Mouse (Mus musculus) liver, embryonic 14.5 days (tissue): ENCODE data around the gene Synm. TPM values are rescaled to one million over a fixed set of nuclear protein-coding genes. Genes with fewer than 3 reads are reported as not detected.

Source experiments
- ATAC-seq: fragments of 200-750 bp; cut with Nextera tagmentation; 2 replicates; pipeline ENCODE4 v1.8.0; 2017; ENCODE audit warnings: moderate number of reproducible peaks, mild to moderate bottlenecking, moderate library complexity; ENCODE audit not compliant: insufficient read depth
- DNase-seq, 3 experiments: peaks; one replicate each; pipeline ENCODE4 v3.0.0-alpha.2; 2012 to 2013; ENCODE audit warnings: low read depth in 3 of 3, low spot score in 3 of 3
- H3K27ac ChIP-seq: fragments of 300-500 bp; sonication (generic); 2 replicates; pipeline ENCODE4 v1.5.1; 2014; ENCODE audit warnings: moderate library complexity, mild to moderate bottlenecking, control low read depth, inconsistent platforms
- H3K27me3 ChIP-seq: fragments of 300-500 bp; sonication (generic); 2 replicates; pipeline ENCODE4 v1.6.1; 2014; ENCODE audit warnings: mild to moderate bottlenecking, low read length, moderate library complexity; ENCODE audit not compliant: control insufficient read depth, insufficient read depth
- H3K36me3 ChIP-seq: fragments of 300-500 bp; sonication (generic); replicated peaks from 2 replicates; pipeline ENCODE4 v1.6.1; 2014; ENCODE audit warnings: low read depth; ENCODE audit not compliant: control insufficient read depth, insufficient read depth
- H3K4me1 ChIP-seq, 2 experiments: fragments of 200-500 bp in 1 of 2; fragments of 300-500 bp in 1 of 2; sonication (generic) in 1 of 2; replicated peaks; 2 replicates each; pipeline ENCODE4 v1.6.1; 2012 to 2014; ENCODE audit warnings: antibody characterized with exemption in 1 of 2, inconsistent platforms in 1 of 2, low read length in 1 of 2; ENCODE audit not compliant: control insufficient read depth in 2 of 2, insufficient read depth in 2 of 2
- H3K4me2 ChIP-seq: fragments of 300-500 bp; sonication (generic); 2 replicates; pipeline ENCODE4 v1.6.1; 2014; ENCODE audit warnings: low read depth, mild to moderate bottlenecking, control low read depth, moderate library complexity
- H3K4me3 ChIP-seq, 2 experiments: fragments of 200-500 bp in 1 of 2; fragments of 300-500 bp in 1 of 2; sonication (generic) in 1 of 2; 2 replicates each; pipeline ENCODE4 v1.5.1; 2012 to 2014; ENCODE audit warnings: low read depth in 2 of 2, low read length in 2 of 2, mild to moderate bottlenecking in 2 of 2, control low read depth in 1 of 2, inconsistent platforms in 1 of 2, moderate library complexity in 1 of 2; ENCODE audit not compliant: insufficient read depth in 1 of 2
- H3K9ac ChIP-seq: fragments of 300-500 bp; sonication (generic); replicated peaks from 2 replicates; pipeline ENCODE4 v1.6.1; 2014; ENCODE audit warnings: mild to moderate bottlenecking, control low read depth, moderate library complexity
- H3K9me3 ChIP-seq: fragments of 300-500 bp; sonication (generic); 2 replicates; pipeline ENCODE4 v1.6.1; 2016; ENCODE audit warnings: low read length, mixed read lengths; ENCODE audit not compliant: control insufficient read depth
- CTCF ChIP-seq: IDR thresholded peaks from 2 replicates; pipeline ENCODE4 v1.5.1; 2016; ENCODE audit warnings: antibody characterized with exemption, low read depth, control low read depth
- EP300 ChIP-seq: IDR thresholded peaks from 2 replicates; pipeline ENCODE4 v1.6.1; 2016; ENCODE audit warnings: antibody characterized with exemption, low read depth
- WGBS: fragments of 180-500 bp; shearing (Covaris S2); extraction: QIAGEN DNeasy Blood & Tissue Kit; methylation state at CpG from one replicate; pipeline ENCODE4 v1.1.7; 2014; ENCODE audit not compliant: insufficient replicate concordance; 5-methylcytosine and 5-hydroxymethylcytosine counted together
- polyA plus RNA-seq, 2 experiments: library from polyadenylated mRNA; depleted of rRNA in 1 of 2; stranded (reverse) in 1 of 2; unstranded in 1 of 2; fragments of >200 nt; fragmentation: Nextera tagmentation in 1 of 2; extraction: Ambion mirVana in 1 of 2; gene quantifications; 2 replicates each; pipeline versions ENCODE4 v1.2.1 to v1.2.3; 2012 to 2014

Gene Synm
- 0.03 TPM in 2 replicates for polyA plus RNA-seq (2012; rRNA removed)
- polyA plus RNA-seq (2014; fragmentation: Nextera tagmentation; extraction: Ambion mirVana), result 0.05 TPM in 2 replicates

- peak; percentile 26 to 43 (median 31) for DNase-seq
- H3K27me3 ChIP-seq, result peaks cover 22% of the 10 kb centered on the region
Observed at GRCm38 (mm10) chr7:67759629-67759995, at the start of gene Synm. Gene Synm (minus strand): TSS chr7:67759742.

DNA sequence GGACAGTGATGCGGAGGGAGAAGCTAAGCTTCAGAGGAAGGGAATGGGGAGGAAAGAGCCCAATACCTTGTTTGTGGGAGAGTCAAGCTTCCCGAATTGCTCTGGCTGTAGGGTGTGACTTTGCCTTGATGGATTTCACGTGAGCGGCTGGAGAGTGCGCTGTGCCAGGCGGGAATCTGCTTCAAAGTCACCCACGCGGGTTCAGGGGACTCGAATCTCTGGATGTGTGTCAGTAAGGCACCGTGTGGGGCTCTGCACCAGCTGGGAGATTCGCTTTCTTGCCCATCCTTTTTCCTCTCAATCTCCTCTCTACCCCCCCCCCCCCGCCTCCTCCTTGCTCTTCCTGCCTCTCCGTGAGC, 44.3 kb upstream of the Synm start:
- Histone ChIP-seq H3K27ac (no peak overlapping the region), H3K4me2 (peak overlapping the region; percentile 53), H3K27me3 (no peaks in the 10 kb centered on the region), H3K4me1 (no peaks in the 10 kb centered on the region), H3K4me3 (0 out of 4 replicates have a peak overlapping the region, but pooled peaks of 1 of the 2 experiments have one; percentile 7), H3K9ac (no peak overlapping the region), H3K9me3 (no peaks in the 10 kb centered on the region), H3K36me3 (no peaks in the 10 kb centered on the region)
- TF ChIP-seq EP300 (no peak), CTCF (no peak)
- no peak for ATAC-seq
- 7% methylated on average over 12 of the region's 13 CpGs for WGBS
- DNase-seq, result no peak

More at GRCm38 (mm10) chr7:67759629-67759995, at the start of gene Synm:
- H3K36me3 ChIP-seq, result no peaks in the 10 kb centered on the region
- TF ChIP-seq EP300 (no peak), CTCF (peak; percentile 80)
- H3K4me2 ChIP-seq, result peak within 1 kb of the TSS; percentile 61
- peak within 1 kb of the TSS; percentile 12 for H3K4me3 ChIP-seq
- H3K4me1 ChIP-seq, result no peaks in the 10 kb centered on the region
- H3K9ac ChIP-seq, result no peak within 1 kb of the TSS
- ATAC-seq, result peak; percentile 76
- H3K9me3 ChIP-seq, result no peaks in the 10 kb centered on the region
- 0% methylated on average over 37 of the region's 37 CpGs for WGBS
- no peak within 1 kb of the TSS for H3K27ac ChIP-seq

DNA sequence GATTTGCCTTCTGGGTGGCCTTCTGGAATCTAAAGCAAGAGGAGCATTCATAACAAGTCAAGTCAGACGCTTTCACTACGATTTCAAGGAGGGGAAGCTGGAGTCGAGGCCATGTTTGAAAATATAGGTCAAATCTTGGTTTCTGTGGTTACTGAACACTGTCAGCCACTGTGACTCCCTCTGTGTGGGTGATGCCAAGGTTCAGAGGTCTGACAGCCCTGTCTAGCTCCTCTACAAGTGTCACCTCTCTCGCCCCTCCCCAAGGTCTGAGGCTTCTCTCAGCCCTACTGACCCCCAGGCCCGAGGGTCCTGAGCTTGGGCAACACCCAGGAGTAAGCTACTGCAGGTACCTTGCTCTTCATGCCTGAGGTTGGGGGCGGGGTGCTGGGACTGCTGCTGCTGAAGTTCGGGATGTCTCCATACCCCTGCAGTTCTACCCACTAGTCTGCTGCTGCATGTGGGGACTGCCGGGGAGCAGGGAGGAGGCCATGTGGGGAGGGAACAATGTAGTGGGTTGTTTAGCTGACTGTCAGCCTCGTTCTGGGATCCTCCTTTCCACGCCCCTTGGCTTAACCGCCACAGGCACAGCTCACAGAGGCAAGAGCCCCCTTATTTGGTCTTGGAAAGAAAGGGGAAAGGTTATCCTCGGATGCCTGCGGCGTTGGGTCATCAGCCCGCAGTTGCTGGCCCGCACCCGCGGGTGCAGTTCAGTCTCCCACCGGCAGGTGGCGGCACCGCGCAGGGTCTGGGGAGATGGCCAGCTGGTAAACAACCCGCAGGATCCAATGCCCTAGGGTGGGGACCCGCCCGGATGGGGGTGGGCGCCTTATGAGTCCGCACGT, 43.7 kb upstream of the Synm start:
- no peak for TF ChIP-seq EP300
- peak; percentile 97 for TF ChIP-seq CTCF
- Histone ChIP-seq H3K9ac (no peak overlapping the region), H3K4me3 (0 out of 4 replicates have a peak overlapping the region, but pooled peaks of 1 of the 2 experiments have one; percentile 7), H3K9me3 (no peaks in the 10 kb centered on the region), H3K4me1 (no peaks in the 10 kb centered on the region), H3K27me3 (no peaks in the 10 kb centered on the region), H3K36me3 (no peaks in the 10 kb centered on the region), H3K4me2 (peak overlapping the region; percentile 53), H3K27ac (no peak overlapping the region)
- peak in 1 of 3 experiments; percentile 16 for DNase-seq
- peak; percentile 55; the same call in 1 of the 2 replicates for ATAC-seq
- 7% methylated on average over 28 of the region's 28 CpGs for WGBS

GRCm38 (mm10) chr7:67801022-67801421, 41.5 kb upstream of the Synm start:
- ATAC-seq, result no peak
- Histone ChIP-seq H3K36me3 (no peaks in the 10 kb centered on the region), H3K4me1 (no peaks in the 10 kb centered on the region), H3K9ac (no peak overlapping the region), H3K27ac (no peak overlapping the region), H3K27me3 (no peaks in the 10 kb centered on the region), H3K4me2 (no peak overlapping the region), H3K9me3 (no peaks in the 10 kb centered on the region), H3K4me3 (no peak overlapping the region)
- DNase-seq, result no peak
- TF ChIP-seq CTCF (no peak), EP300 (no peak)
- WGBS, result 46% methylated on average over 4 of the region's 4 CpGs

DNA sequence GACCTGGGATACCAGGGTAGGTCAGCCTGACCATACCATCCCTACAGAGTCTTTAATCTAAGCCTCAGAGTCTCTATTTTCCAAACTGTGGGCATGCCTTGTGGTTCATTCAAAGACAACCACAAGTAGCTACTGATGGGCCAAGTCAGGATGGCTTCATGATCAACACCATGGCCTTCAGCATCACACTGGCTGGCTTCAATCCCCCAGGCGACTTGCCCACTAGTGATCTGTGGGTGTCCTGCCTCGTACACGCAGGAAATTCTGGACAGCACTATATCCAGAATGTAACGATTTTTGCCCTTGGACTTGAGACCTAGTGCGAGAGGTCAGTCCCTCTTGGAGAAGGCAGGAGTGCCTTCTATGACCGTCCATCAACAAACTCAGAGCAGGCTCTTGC, 41.0 kb upstream of the Synm start:
- Histone ChIP-seq H3K4me3 (no peak overlapping the region), H3K36me3 (no peaks in the 10 kb centered on the region), H3K9ac (no peak overlapping the region), H3K27ac (no peak overlapping the region), H3K9me3 (no peaks in the 10 kb centered on the region), H3K4me2 (no peak overlapping the region), H3K27me3 (no peaks in the 10 kb centered on the region), H3K4me1 (no peaks in the 10 kb centered on the region)
- DNase-seq (no peak), ATAC-seq (no peak)
- WGBS, result 60% methylated on average over 6 of the region's 6 CpGs
- no peak for TF ChIP-seq EP300
- no peak for TF ChIP-seq CTCF
